Mouse (Mus musculus) heart, adult 2 months (tissue): ENCODE data around the gene Sarm1.

ENCODE experiments used
- CTCF ChIP-seq: fragments of 200-600 bp; IDR thresholded peaks from 2 replicates; pipeline ENCODE4 v1.8.1; 2022; ENCODE audit warnings: antibody characterized with exemption, mild to moderate bottlenecking, moderate library complexity
- EP300 ChIP-seq: fragments of 200-500 bp; IDR thresholded peaks from 2 replicates; pipeline ENCODE4 v1.6.1; 2011; ENCODE audit warnings: low read depth, low read length, control low read depth; ENCODE audit not compliant: insufficient read depth
- POLR2A ChIP-seq: fragments of 200-500 bp; IDR thresholded peaks from 2 replicates; pipeline ENCODE4 v1.6.1; 2011; ENCODE audit warnings: mild to moderate bottlenecking, low read depth, low read length, control low read depth; ENCODE audit not compliant: insufficient read depth

DNA sequence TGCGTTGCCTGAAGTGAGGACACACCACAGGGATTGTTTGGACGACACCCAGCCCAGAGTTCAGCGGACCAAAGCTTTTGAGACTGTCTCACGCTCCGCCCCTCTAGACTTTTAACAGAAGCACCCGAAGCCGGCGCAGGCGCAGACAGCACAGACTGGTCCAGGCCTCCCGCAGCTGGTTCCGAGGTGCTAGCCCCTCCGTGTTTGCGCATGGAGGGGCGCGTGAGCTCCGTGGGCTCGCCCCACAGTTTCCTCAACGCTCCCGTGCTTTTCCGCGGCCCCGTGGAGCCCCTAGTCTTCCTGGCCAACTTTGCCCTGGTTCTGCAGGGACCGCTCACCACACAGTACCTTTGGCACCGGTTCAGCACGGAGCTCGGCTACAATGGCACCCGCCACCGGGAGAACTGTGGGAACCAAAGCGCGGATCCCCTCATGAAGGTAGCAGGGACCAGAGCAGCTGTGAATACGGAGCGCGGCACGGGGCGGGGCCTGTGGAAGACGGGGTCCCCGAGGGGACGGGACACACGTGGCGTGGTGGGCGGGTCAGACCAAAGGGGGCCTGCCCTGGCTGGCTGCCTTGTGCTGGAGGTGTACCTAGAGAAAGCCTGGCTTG is 31.9 kb downstream of the Sarm1 start, which contains the start of gene Slc46a1:
- no peak for TF ChIP-seq POLR2A
- no peak for TF ChIP-seq CTCF
- TF ChIP-seq EP300: no peak
